Mouse (Mus musculus): ENCODE measurements at regions not wholly inside any gene's neighbourhood (a gene's known extent, or its start where the extent isn't known, plus 50 kb on each side); places are given as distances from the start of the nearest gene placed in this dataset.

- no peak for DNase-seq
- intact Hi-C loops (cut with DNase I) = no loop called here
Measured at GRCm38 (mm10) chr10:39224449-39225094, 61.0 kb upstream of the Ccn6 start.

GRCm38 (mm10) chr10:39221028-39221427 is 57.4 kb upstream of the Ccn6 start:
- intact Hi-C loops (cut with DNase I) = no loop called here
- DNase-seq = no peak

- intact Hi-C loops (cut with DNase I) = loop anchor here (5.0 kb wide), 1 partner anchor 42 kb away; no protein-coding TSS in a partner anchor
- no peak for DNase-seq
Measured at GRCm38 (mm10) chr10:39219366-39219765, 55.8 kb upstream of the Ccn6 start.

GRCm38 (mm10) chr10:39218151-39218550 is 54.6 kb upstream of the Ccn6 start:
- intact Hi-C loops (cut with DNase I) = loop anchor here (5.0 kb wide), 1 partner anchor 41 kb away; no protein-coding TSS in a partner anchor
- no peak for DNase-seq

- intact Hi-C loops (cut with DNase I) = loop anchor here (5.0 kb wide), 1 partner anchor 39 kb away; no protein-coding TSS in a partner anchor
- DNase-seq = no peak
Measured at GRCm38 (mm10) chr10:39216142-39216904, 52.7 kb upstream of the Ccn6 start.

- DNase-seq = no peak
- intact Hi-C loops (cut with DNase I) = no loop called here
Measured at GRCm38 (mm10) chr10:39214563-39214962, 51.0 kb upstream of the Ccn6 start.
